Mouse (Mus musculus) T-helper 1 cell (primary cell): Measurements from ENCODE around the gene P4ha2.

Experiments
- in situ Hi-C: fragments of 300-600 bp; cut with MboI, MseI; formaldehyde crosslinking; loops from one replicate; pipeline ENCODE4 v1.15.1; 2025; ENCODE audit warnings: high pct_unique_total_duplicates

P4ha2 gene

GRCm38 (mm10) chr11:54106676-54107075 is 6.8 kb downstream of the P4ha2 start:
- in situ Hi-C loops = no loop called here

- in situ Hi-C loops = no loop called here
Measured at GRCm38 (mm10) chr11:54107239-54107638, 7.3 kb downstream of the P4ha2 start.

- in situ Hi-C loops = no loop called here
Measured at GRCm38 (mm10) chr11:54108131-54108530, 8.2 kb downstream of the P4ha2 start.

GRCm38 (mm10) chr11:54108894-54109293 is 9.0 kb downstream of the P4ha2 start:
- in situ Hi-C loops = no loop called here

GRCm38 (mm10) chr11:54111291-54111690 is 11.4 kb downstream of the P4ha2 start:
- in situ Hi-C loops = loop anchor here (10.0 kb wide), 3 partner anchors 64 to 534 kb away; no protein-coding TSS in a partner anchor

GRCm38 (mm10) chr11:54111976-54112741 is 12.3 kb downstream of the P4ha2 start:
- in situ Hi-C loops = loop anchor here (10.0 kb wide), 3 partner anchors 63 to 533 kb away; no protein-coding TSS in a partner anchor

- in situ Hi-C loops = loop anchor here (10.0 kb wide), 3 partner anchors 62 to 532 kb away; no protein-coding TSS in a partner anchor
Measured at GRCm38 (mm10) chr11:54112920-54113319, 13.0 kb downstream of the P4ha2 start.

GRCm38 (mm10) chr11:54113352-54113751 is 13.5 kb downstream of the P4ha2 start:
- in situ Hi-C loops = loop anchor here (10.0 kb wide), 3 partner anchors 61 to 531 kb away; no protein-coding TSS in a partner anchor

GRCm38 (mm10) chr11:54114746-54115145 is 14.9 kb downstream of the P4ha2 start:
- in situ Hi-C loops = loop anchor here (5.0 to 10.0 kb wide), 4 partner anchors 60 to 557 kb away; no protein-coding TSS in a partner anchor

- in situ Hi-C loops = loop anchor here (5.0 to 10.0 kb wide), 4 partner anchors 60 to 558 kb away; no protein-coding TSS in a partner anchor
Measured at GRCm38 (mm10) chr11:54115301-54115700, 15.4 kb downstream of the P4ha2 start.

GRCm38 (mm10) chr11:54115911-54116310 is 16.0 kb downstream of the P4ha2 start:
- in situ Hi-C loops = loop anchor here (5.0 to 10.0 kb wide), 4 partner anchors 59 to 559 kb away; no protein-coding TSS in a partner anchor

- in situ Hi-C loops = loop anchor here (5.0 to 10.0 kb wide), 4 partner anchors 58 to 559 kb away; no protein-coding TSS in a partner anchor
Measured at GRCm38 (mm10) chr11:54116406-54116805, 16.5 kb downstream of the P4ha2 start.

- in situ Hi-C loops = loop anchor here (5.0 to 10.0 kb wide), 4 partner anchors 58 to 560 kb away; no protein-coding TSS in a partner anchor
Measured at GRCm38 (mm10) chr11:54117096-54117495, 17.2 kb downstream of the P4ha2 start.

GRCm38 (mm10) chr11:54119126-54119525 is 19.2 kb downstream of the P4ha2 start:
- in situ Hi-C loops = loop anchor here (5.0 to 10.0 kb wide), 4 partner anchors 56 to 562 kb away; no protein-coding TSS in a partner anchor

- in situ Hi-C loops = loop anchor here (5.0 to 10.0 kb wide), 4 partner anchors 55 to 563 kb away; no protein-coding TSS in a partner anchor
Measured at GRCm38 (mm10) chr11:54119740-54120360, 20.0 kb downstream of the P4ha2 start.

- in situ Hi-C loops = no loop called here
Measured at GRCm38 (mm10) chr11:54122416-54123264, 22.7 kb downstream of the P4ha2 start.

GRCm38 (mm10) chr11:54125982-54126648 is 26.2 kb downstream of the P4ha2 start:
- in situ Hi-C loops = no loop called here

GRCm38 (mm10) chr11:54126654-54127374 is 26.9 kb downstream of the P4ha2 start:
- in situ Hi-C loops = no loop called here

GRCm38 (mm10) chr11:54127397-54127796 is 27.5 kb downstream of the P4ha2 start:
- in situ Hi-C loops = no loop called here

GRCm38 (mm10) chr11:54129955-54130354 is 30.1 kb downstream of the P4ha2 start:
- in situ Hi-C loops = no loop called here
